Mouse (Mus musculus): ENCODE results near the gene Ppp1r3g. TPM values are rescaled to one million over a fixed set of nuclear protein-coding genes. Genes with fewer than 3 reads are reported as not detected.

The Ppp1r3g gene
- polyA plus RNA-seq (2017; shearing (Covaris generic)), result not detected

DNA sequence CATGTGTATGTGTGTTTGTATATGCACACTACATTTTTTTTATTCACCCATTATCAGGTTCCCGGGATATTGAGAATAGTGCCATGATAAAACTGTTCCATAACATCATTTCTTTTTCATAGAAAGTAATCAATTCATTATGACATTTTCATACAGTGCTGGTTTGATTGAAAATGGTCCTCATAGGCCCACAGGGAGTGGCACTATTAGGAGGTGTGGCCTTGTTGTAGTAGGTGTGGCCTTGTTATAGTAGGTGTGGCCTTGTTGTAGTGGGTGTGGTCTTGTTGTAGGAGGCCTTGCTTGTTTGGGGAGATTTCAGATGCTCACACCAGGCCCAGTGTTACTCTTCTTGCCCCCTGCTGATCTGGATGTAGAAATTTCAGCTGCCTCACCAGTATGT is at the start of gene Ppp1r3g:
TSS of gene Ppp1r3g (plus strand) at position 301 of the 400 bp plus-strand sequence.

Other genes with a start within 250 kb of the Ppp1r3g start
- gene Rpp40, start 52.5 kb upstream of the Ppp1r3g start, polyA plus RNA-seq (2017; shearing (Covaris generic)), result 14.7 TPM
- 37.8 TPM for gene Fars2, start 158.6 kb downstream of the Ppp1r3g start, polyA plus RNA-seq (2017; shearing (Covaris generic))
- 6.2 TPM for gene Lyrm4, start 158.7 kb downstream of the Ppp1r3g start, polyA plus RNA-seq (2017; shearing (Covaris generic))